Mouse (Mus musculus) heart, embryonic 11.5 days (tissue): ENCODE data around the gene Lzts3. TPM values are rescaled to one million over a fixed set of nuclear protein-coding genes. Genes with fewer than 3 reads are reported as not detected.

Source experiments
- ATAC-seq: fragments of 200-750 bp; cut with Nextera tagmentation; replicated peaks from 2 replicates; pipeline ENCODE4 v1.8.0; 2017; ENCODE audit warnings: moderate library complexity; ENCODE audit not compliant: insufficient number of reproducible peaks, low FRiP score, low TSS enrichment
- H3K27ac ChIP-seq: fragments of 300-500 bp; sonication (generic); 2 replicates; pipeline ENCODE4 v1.5.1; 2014; ENCODE audit warnings: mild to moderate bottlenecking, low read depth, low read length
- H3K27me3 ChIP-seq: fragments of 300-500 bp; sonication (generic); 2 replicates; pipeline ENCODE4 v1.6.1; 2014; ENCODE audit warnings: mild to moderate bottlenecking, low read length, mixed read lengths; ENCODE audit not compliant: control insufficient read depth, insufficient read depth
- H3K36me3 ChIP-seq: fragments of 300-500 bp; sonication (generic); 2 replicates; pipeline ENCODE4 v1.6.1; 2014; ENCODE audit warnings: mild to moderate bottlenecking, low read length, moderate library complexity, mixed read lengths; ENCODE audit not compliant: control insufficient read depth, insufficient read depth
- H3K4me1 ChIP-seq: fragments of 300-500 bp; sonication (generic); 2 replicates; pipeline ENCODE4 v1.6.1; 2014; ENCODE audit warnings: low read length; ENCODE audit not compliant: control insufficient read depth, insufficient read depth
- H3K4me2 ChIP-seq: fragments of 300-500 bp; sonication (generic); 2 replicates; pipeline ENCODE4 v1.6.1; 2014; ENCODE audit warnings: mild to moderate bottlenecking, moderate library complexity
- H3K4me3 ChIP-seq: fragments of 300-500 bp; sonication (generic); 2 replicates; pipeline ENCODE4 v1.5.1; 2014; ENCODE audit warnings: low read depth, low read length
- H3K9ac ChIP-seq: fragments of 300-500 bp; sonication (generic); 2 replicates; pipeline ENCODE4 v1.6.1; 2014; ENCODE audit warnings: mild to moderate bottlenecking, low read depth, low read length, moderate library complexity
- H3K9me3 ChIP-seq: fragments of 300-500 bp; sonication (generic); replicated peaks from 2 replicates; pipeline ENCODE4 v1.6.1; 2016; ENCODE audit warnings: low read length; ENCODE audit not compliant: control insufficient read depth
- WGBS: fragments of 180-500 bp; shearing (Covaris S2); extraction: QIAGEN DNeasy Blood & Tissue Kit; methylation state at CpG from one replicate; pipeline ENCODE4 v1.1.7; 2014; ENCODE audit not compliant: insufficient replicate concordance; 5-methylcytosine and 5-hydroxymethylcytosine counted together
- polyA plus RNA-seq: library from polyadenylated mRNA; unstranded; fragments of >200 nt; fragmentation: Nextera tagmentation; extraction: Ambion mirVana; gene quantifications from 2 replicates; pipeline ENCODE4 v1.2.1, GENCODE M21; 2014

Lzts3 gene
- 0.66 and 0.69 TPM in 2 replicates for polyA plus RNA-seq

GRCm38 (mm10) chr2:130642684-130643369 lies at the start of gene Lzts3:
Lzts3 (minus strand) TSS chr2:130642803.
- Histone ChIP-seq H3K9me3 (no peaks in the 10 kb centered on the region), H3K4me3 (peak within 1 kb of the TSS; percentile 49)

GRCm38 (mm10) chr2:130689011-130689410 lies 46.4 kb upstream of the Lzts3 start:
- no peak overlapping the region for H3K4me3 ChIP-seq
- H3K4me2 ChIP-seq: no peak overlapping the region
- H3K27ac ChIP-seq: no peak overlapping the region
- no peak overlapping the region for H3K9ac ChIP-seq
- H3K27me3 ChIP-seq: 0 out of 2 replicates have a peak, but pooled peaks cover under 1% of the 10 kb centered on the region
- ATAC-seq: no peak
- H3K9me3 ChIP-seq: no peaks in the 10 kb centered on the region
- no peaks in the 10 kb centered on the region for H3K4me1 ChIP-seq
- WGBS: 58% methylated on average over 2 of the region's 2 CpGs
- no peaks in the 10 kb centered on the region; the same call in 1 of the 2 replicates for H3K36me3 ChIP-seq

More at GRCm38 (mm10) chr2:130642684-130643369, at the start of gene Lzts3:
- peak; percentile 97 for ATAC-seq
- H3K4me2 ChIP-seq: peak within 1 kb of the TSS; percentile 95
- no peak within 1 kb of the TSS for H3K27ac ChIP-seq
- no peaks in the 10 kb centered on the region; the same call in 1 of the 2 replicates for H3K4me1 ChIP-seq
- H3K36me3 ChIP-seq: no peaks in the 10 kb centered on the region
- 5% methylated on average over 23 of the region's 40 CpGs for WGBS
- H3K9ac ChIP-seq: peak within 1 kb of the TSS; percentile 70
- peaks cover 24% of the 10 kb centered on the region for H3K27me3 ChIP-seq

- 81% methylated on average over 9 of the region's 9 CpGs for WGBS
- H3K27ac ChIP-seq: no peak overlapping the region
- H3K4me3 ChIP-seq: no peak overlapping the region
- H3K4me1 ChIP-seq: no peaks in the 10 kb centered on the region
- H3K36me3 ChIP-seq: peaks cover 11% of the 10 kb centered on the region; the same call in 1 of the 2 replicates
- no peak overlapping the region for H3K4me2 ChIP-seq
- H3K27me3 ChIP-seq: no peaks in the 10 kb centered on the region
- H3K9me3 ChIP-seq: no peaks in the 10 kb centered on the region
- H3K9ac ChIP-seq: no peak overlapping the region
- no peak for ATAC-seq
Measured at GRCm38 (mm10) chr2:130685426-130685825, 42.8 kb upstream of the Lzts3 start.

DNA sequence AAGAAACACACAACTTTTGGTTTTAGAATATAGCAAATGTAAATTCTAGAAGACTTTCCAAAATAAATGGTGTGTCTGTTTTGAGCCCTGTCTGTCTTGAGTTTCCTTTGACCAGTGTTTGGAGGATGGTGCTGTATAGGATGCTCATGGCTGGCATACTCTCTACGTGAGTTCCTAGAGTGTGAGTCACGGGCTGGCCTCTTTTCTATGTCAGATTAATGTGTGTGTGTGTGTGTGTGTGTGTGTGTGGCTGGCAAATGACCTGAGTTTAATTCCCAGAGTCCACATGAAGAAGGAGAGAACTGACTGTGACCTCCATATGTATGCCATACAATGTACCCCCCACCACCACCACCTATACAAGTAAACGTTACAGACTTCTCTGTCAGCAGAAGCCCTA lies 38.9 kb upstream of the Lzts3 start:
- Histone ChIP-seq H3K27me3 (no peaks in the 10 kb centered on the region), H3K27ac (no peak overlapping the region), H3K4me3 (no peak overlapping the region), H3K9me3 (no peaks in the 10 kb centered on the region), H3K4me2 (no peak overlapping the region), H3K4me1 (no peaks in the 10 kb centered on the region), H3K9ac (no peak overlapping the region), H3K36me3 (peaks cover 29% of the 10 kb centered on the region; the same call in 1 of the 2 replicates)
- 89% methylated on average over 3 of the region's 3 CpGs for WGBS
- no peak for ATAC-seq

GRCm38 (mm10) chr2:130679899-130680298 lies 37.3 kb upstream of the Lzts3 start:
- 94% methylated on average over 6 of the region's 6 CpGs for WGBS
- Histone ChIP-seq H3K9ac (no peak overlapping the region), H3K27me3 (no peaks in the 10 kb centered on the region), H3K9me3 (no peaks in the 10 kb centered on the region), H3K36me3 (peaks cover 37% of the 10 kb centered on the region), H3K27ac (no peak overlapping the region), H3K4me1 (no peaks in the 10 kb centered on the region), H3K4me3 (no peak overlapping the region), H3K4me2 (no peak overlapping the region)
- no peak for ATAC-seq

- H3K27ac ChIP-seq: no peak overlapping the region
- ATAC-seq: no peak
- WGBS: 92% methylated on average over 12 of the region's 12 CpGs
- H3K9me3 ChIP-seq: no peaks in the 10 kb centered on the region
- no peaks in the 10 kb centered on the region for H3K27me3 ChIP-seq
- no peak overlapping the region for H3K4me2 ChIP-seq
- H3K9ac ChIP-seq: no peak overlapping the region
- no peaks in the 10 kb centered on the region for H3K4me1 ChIP-seq
- no peak overlapping the region for H3K4me3 ChIP-seq
- H3K36me3 ChIP-seq: peaks cover 41% of the 10 kb centered on the region
Measured at GRCm38 (mm10) chr2:130679154-130679553, 36.6 kb upstream of the Lzts3 start.

GRCm38 (mm10) chr2:130677211-130677610 lies 34.6 kb upstream of the Lzts3 start:
- no peak overlapping the region for H3K27ac ChIP-seq
- H3K36me3 ChIP-seq: peaks cover 49% of the 10 kb centered on the region
- no peaks in the 10 kb centered on the region for H3K9me3 ChIP-seq
- no peak for ATAC-seq
- H3K4me2 ChIP-seq: no peak overlapping the region
- no peaks in the 10 kb centered on the region for H3K4me1 ChIP-seq
- H3K9ac ChIP-seq: no peak overlapping the region
- H3K27me3 ChIP-seq: no peaks in the 10 kb centered on the region
- WGBS: 82% methylated on average over 10 of the region's 10 CpGs
- H3K4me3 ChIP-seq: no peak overlapping the region

- ATAC-seq: peak; percentile 56
- H3K36me3 ChIP-seq: peaks cover 5% of the 10 kb centered on the region; the same call in 1 of the 2 replicates
Measured at GRCm38 (mm10) chr2:130667559-130667958, 25.0 kb upstream of the Lzts3 start, which contains the start of gene Itpa. Itpa (plus strand) TSS chr2:130667610.

More at GRCm38 (mm10) chr2:130667559-130667958, 25.0 kb upstream of the Lzts3 start, which contains the start of gene Itpa:
- under 1% methylated on average over 31 of the region's 31 CpGs for WGBS
- Histone ChIP-seq H3K27me3 (no peaks in the 10 kb centered on the region), H3K9ac (peak within 1 kb of the TSS; percentile 71), H3K4me3 (peak within 1 kb of the TSS; percentile 66), H3K9me3 (no peaks in the 10 kb centered on the region), H3K4me1 (peaks cover 15% of the 10 kb centered on the region), H3K4me2 (peak within 1 kb of the TSS; percentile 94), H3K27ac (peak within 1 kb of the TSS; percentile 67)
